Comparison of ENCODE assay signal across 23 mouse cellular contexts in the genomic region with DNA sequence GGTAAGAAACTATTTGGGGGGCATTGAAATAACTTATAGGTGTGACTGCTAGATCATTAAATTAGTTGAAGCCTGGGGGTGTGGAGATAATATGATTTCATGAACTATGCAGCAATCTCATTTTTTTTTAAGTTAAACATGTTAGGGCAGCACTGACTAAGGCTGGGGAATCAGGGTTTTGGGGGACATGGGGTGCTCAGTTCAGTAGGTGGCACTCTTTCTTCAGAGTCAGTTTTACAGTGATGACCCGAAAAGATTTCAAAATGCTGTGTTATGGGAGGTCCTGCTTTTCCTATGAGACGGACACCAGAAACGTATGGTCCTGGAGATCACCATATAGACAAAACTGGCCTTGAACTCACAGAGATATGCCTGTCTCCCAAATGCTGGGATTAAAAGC.
A peak's percentile ranks its signal among the peaks of the same experiment; 100 is the strongest.
DNase-seq lines count a peak whose midpoint lies in the region; ATAC-seq and TF ChIP-seq lines count a peak whose summit lies in the region.
"Had no signal": no experiment of that assay in that cellular context is flagged by ENCODE, and none has a peak within 500 bp of the region (broad histone marks: within the 10 kb centered on the region; RNA-seq: fewer than 3 reads in every experiment).

No protein-coding gene starts in this region.

- H3K36me3 ChIP-seq in stomach, postnatal 0 days (ENCODE audit: control insufficient read depth, insufficient read depth, low read length): no peaks in the 10 kb centered on the region
- H3K36me3 ChIP-seq: embryonic facial prominence, embryonic 10.5 days; embryonic facial prominence, embryonic 12.5 days; forebrain, embryonic 15.5 days; G1E had no signal

- no peaks in the 10 kb centered on the region for H3K9me3 ChIP-seq in stomach, postnatal 0 days (ENCODE audit: control insufficient read depth, low read length)
- H3K9me3 ChIP-seq: embryonic facial prominence, embryonic 10.5 days; embryonic facial prominence, embryonic 12.5 days; forebrain, embryonic 13.5 days; forebrain, embryonic 15.5 days; G1E had no signal

- 75% methylated on average over 3 of the region's 3 CpGs for WGBS in cerebellum, adult 2 months
- WGBS in stomach, postnatal 0 days: 74% methylated on average over 3 of the region's 3 CpGs

- H3K4me1 ChIP-seq in cerebellum, adult 2 months (ENCODE audit: control insufficient read depth, insufficient read depth, low read length): no peaks in the 10 kb centered on the region; the same call in 1 of the 2 replicates
- no peaks in the 10 kb centered on the region for H3K4me1 ChIP-seq in stomach, postnatal 0 days (replicated peaks; ENCODE audit: control insufficient read depth, insufficient read depth)
- H3K4me1 ChIP-seq: embryonic facial prominence, embryonic 12.5 days; forebrain, embryonic 13.5 days; forebrain, embryonic 15.5 days had no signal

- no peak overlapping the region for H3K27ac ChIP-seq in cerebellum, adult 2 months (ENCODE audit: insufficient read depth, low read length)
- no peak overlapping the region for H3K27ac ChIP-seq in layer of hippocampus, adult 2 months
- H3K27ac ChIP-seq in stomach, postnatal 0 days (replicated peaks): no peak overlapping the region
- H3K27ac ChIP-seq: embryonic facial prominence, embryonic 10.5 days; embryonic facial prominence, embryonic 12.5 days; forebrain, embryonic 13.5 days; forebrain, embryonic 15.5 days had no signal

- no peak overlapping the region for H3K4me2 ChIP-seq in stomach, postnatal 0 days (replicated peaks; ENCODE audit: low read depth)
- H3K4me2 ChIP-seq: embryonic facial prominence, embryonic 12.5 days; forebrain, embryonic 13.5 days; forebrain, embryonic 15.5 days had no signal

- no peak for DNase-seq in cerebellum, adult 2 months
- no peak for DNase-seq in cerebellum, postnatal 4 days (ENCODE audit: low spot score in 2 of 2)
- no peak for DNase-seq in layer of hippocampus, adult 2 months (ENCODE audit: low spot score in 2 of 2)
- no peak for DNase-seq in layer of hippocampus, postnatal 10 days (ENCODE audit: low spot score in 2 of 2)
- no peak for DNase-seq in stomach, postnatal 0 days (ENCODE audit: low spot score)
- DNase-seq in left cerebral cortex, adult 18-20 months (ENCODE audit: low spot score in 2 of 2): no peak
- DNase-seq: adrenal gland, adult 8-10 months; adrenal gland, postnatal 14 days; adrenal gland, postnatal 36 days; B cell, adult 2 months; cerebellum, adult 11-12 months; cerebellum, adult 8-10 months; cerebellum, adult 9-11 months; cerebellum, postnatal 36 days; forebrain, postnatal 0 days had no signal

- H3K27me3 ChIP-seq in cerebellum, adult 2 months (ENCODE audit: control insufficient read depth, insufficient read depth, low read length): no peaks in the 10 kb centered on the region
- no peaks in the 10 kb centered on the region for H3K27me3 ChIP-seq in stomach, postnatal 0 days (ENCODE audit: control insufficient read depth, insufficient read depth, low read length)
- H3K27me3 ChIP-seq: CH12.LX; embryonic facial prominence, embryonic 12.5 days; forebrain, embryonic 15.5 days had no signal

- no peak overlapping the region for H3K9ac ChIP-seq in stomach, postnatal 0 days (ENCODE audit: low read length)
- H3K9ac ChIP-seq: embryonic facial prominence, embryonic 12.5 days; forebrain, embryonic 13.5 days; forebrain, embryonic 15.5 days; forebrain, postnatal 0 days had no signal

- TF ChIP-seq EP300 in stomach, postnatal 0 days (optimal IDR thresholded peaks at IDR 0.05): no peak

- TF ChIP-seq CTCF in cerebellum, adult 2 months (IDR thresholded peaks at IDR 0.05; ENCODE audit: borderline replicate concordance, insufficient read depth, low read depth, low read length): peak; percentile 22; the same call in 1 of the 2 replicates
- peak; percentile 44 for TF ChIP-seq CTCF in layer of hippocampus, adult 2 months (conservative IDR thresholded peaks at IDR 0.05)
- TF ChIP-seq CTCF in stomach, postnatal 0 days (IDR thresholded peaks at IDR 0.05; ENCODE audit: low read depth): 0 out of 2 replicates have a peak, but pooled peaks have one; percentile 8

- no peak overlapping the region for H3K4me3 ChIP-seq in cerebellum, adult 2 months (replicated peaks; ENCODE audit: insufficient read depth, low read depth, low read length)
- no peak overlapping the region for H3K4me3 ChIP-seq in layer of hippocampus, adult 2 months
- no peak overlapping the region for H3K4me3 ChIP-seq in stomach, postnatal 0 days (ENCODE audit: low read depth, low read length)
- H3K4me3 ChIP-seq: embryonic facial prominence, embryonic 10.5 days; embryonic facial prominence, embryonic 12.5 days; forebrain, embryonic 13.5 days; forebrain, embryonic 15.5 days had no signal

- ATAC-seq in stomach, postnatal 0 days (ENCODE audit: low FRiP score, low TSS enrichment): no peak
- ATAC-seq: activated CD4-positive, CD25-positive, alpha-beta regulatory T cell, adult 4 months; CD4-positive, CD25-positive, alpha-beta regulatory T cell, adult 4 months; forebrain, embryonic 13.5 days; forebrain, embryonic 15.5 days; forebrain, postnatal 0 days had no signal

- TF ChIP-seq POLR2A in cerebellum, adult 2 months (IDR thresholded peaks at IDR 0.05; ENCODE audit: borderline replicate concordance, insufficient read depth, low read length): no peak
